Mouse (Mus musculus): Measurements from ENCODE around the gene Klrg2.
A peak's percentile ranks its signal among the peaks of the same experiment; 100 is the strongest.

The Klrg2 gene

DNA sequence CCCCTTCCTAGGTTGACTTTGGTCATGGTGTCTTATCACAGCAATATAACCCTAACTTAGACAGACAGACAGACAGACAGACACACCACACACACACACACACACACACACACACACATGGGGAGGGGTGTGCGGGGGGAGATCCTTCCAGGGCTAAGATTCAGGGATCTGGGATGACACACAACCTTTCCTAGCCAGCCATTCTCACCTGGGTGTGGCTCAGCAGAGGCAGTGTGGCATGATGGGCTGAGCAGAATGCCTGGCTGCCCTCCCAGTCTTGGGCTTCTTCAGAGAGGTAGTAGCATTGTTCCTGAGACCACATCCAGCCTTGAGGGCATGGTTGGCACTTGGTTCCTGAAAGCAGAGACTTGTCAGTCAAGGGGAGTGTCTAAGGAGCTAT lies 7.5 kb downstream of the Klrg2 start:
- no peak for DNase-seq (ENCODE audit: low read depth, low spot score)

GRCm38 (mm10) chr6:38627486-38627885 lies 9.6 kb downstream of the Klrg2 start:
- DNase-seq (ENCODE audit: low read depth, low spot score), result no peak

DNA sequence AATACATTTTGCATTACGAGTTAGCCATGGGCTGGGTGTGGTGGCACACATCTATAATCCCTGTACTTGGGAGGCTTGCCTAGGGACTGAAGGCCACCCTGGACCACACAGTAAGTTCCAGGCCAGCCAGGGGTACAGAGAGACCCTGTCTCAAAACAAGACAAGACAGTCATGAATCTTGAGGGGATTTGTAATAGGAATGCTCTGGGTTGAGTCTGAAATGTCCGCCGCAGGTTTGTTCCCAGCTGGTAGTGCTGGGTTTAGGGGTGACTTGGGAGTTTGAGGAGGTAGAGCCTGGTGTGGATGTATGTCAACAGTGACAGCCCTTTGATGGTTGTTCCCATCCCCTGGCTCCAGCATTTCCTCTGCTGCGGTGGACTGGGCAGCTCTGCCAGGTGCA lies 10.0 kb downstream of the Klrg2 start:
- DNase-seq (ENCODE audit: low read depth, low spot score), result no peak

DNA sequence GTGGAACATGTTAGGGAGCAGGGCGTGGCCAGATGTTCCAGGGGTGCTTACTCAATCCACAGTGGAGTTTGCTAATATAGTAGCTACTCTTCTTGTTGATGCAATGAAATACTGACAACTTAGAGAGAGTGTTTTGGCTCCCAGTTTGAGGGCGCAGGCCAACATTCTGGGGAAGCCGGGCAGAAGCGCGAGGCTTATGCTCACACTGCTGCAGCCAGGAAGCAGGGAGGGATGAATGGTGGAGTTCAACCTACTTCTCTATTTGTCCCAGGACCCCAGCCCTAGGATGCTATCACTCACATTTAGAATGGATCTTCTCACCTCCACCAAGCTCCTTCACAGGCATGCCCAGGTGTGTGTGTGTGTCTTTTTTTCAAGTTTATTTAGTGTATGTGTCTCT lies 11.0 kb downstream of the Klrg2 start:
- no peak for DNase-seq (ENCODE audit: low read depth, low spot score)

- DNase-seq (ENCODE audit: low read depth, low spot score), result peak; percentile 86
Observed at GRCm38 (mm10) chr6:38624439-38624838, 12.6 kb downstream of the Klrg2 start.

- no peak for DNase-seq (ENCODE audit: low read depth, low spot score)
Observed at GRCm38 (mm10) chr6:38623457-38623856, 13.6 kb downstream of the Klrg2 start.

DNA sequence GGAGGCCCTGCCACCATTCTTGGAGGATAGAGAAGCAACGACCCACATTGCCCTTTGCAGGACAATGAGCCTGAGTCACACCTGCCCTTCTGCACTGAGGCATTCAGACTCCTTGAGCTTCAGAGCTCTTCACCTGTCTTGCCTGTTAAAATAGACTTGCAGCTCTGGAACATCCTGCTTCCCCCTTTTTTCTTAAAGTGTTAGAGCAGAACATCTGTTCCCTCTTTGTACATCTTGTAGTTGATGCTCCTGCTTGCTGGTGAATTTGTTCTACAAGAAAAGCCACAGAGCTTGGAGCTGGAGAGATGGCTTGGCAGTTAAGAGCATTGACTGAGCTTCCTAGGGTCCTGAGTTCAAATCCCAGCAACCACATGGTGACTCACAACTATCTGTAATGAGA lies 14.6 kb downstream of the Klrg2 start:
- peak; percentile 61 for DNase-seq (ENCODE audit: low read depth, low spot score)

- no peak for DNase-seq (ENCODE audit: low read depth, low spot score)
Observed at GRCm38 (mm10) chr6:38609892-38610291, 27.1 kb downstream of the Klrg2 start.

DNA sequence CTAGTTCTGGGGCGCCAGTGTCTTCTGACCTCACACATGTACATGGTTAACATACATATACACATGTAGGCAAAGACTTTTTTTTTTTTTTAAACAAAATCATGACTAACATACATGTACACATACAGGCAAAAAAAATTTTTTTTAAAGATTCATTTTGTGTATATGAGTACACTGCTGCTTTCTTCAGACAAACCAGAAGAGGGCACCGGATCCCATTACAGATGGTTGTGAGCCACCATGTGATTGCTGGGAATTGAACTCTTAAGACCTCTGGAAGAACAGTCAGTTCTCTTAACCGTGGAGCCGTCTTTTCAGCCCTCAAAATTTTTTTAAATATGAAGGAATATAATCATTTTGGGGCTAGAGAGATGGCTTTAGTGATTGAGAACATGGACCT lies 39.6 kb downstream of the Klrg2 start:
- DNase-seq (ENCODE audit: low read depth, low spot score), result peak; percentile 19

DNA sequence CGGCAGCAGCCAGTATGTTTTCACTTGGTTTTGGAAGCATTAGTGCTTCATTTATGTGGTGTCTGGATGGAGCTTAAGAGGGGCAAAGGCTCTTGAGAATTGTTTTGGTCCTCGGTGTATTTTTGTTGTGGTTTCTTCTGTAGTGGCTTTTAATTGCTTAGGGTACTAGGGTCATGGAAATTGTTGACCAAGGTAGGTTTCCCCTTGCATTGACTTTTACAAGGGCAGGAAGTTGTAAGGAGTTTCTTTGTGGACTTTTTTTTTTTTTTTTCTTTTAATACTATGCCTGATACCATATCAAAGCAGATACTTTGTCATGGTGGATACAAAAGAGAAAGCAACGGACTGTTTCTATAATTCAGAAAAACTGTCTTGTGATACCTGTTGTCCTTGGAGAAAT lies 55.3 kb downstream of the Klrg2 start:
- no peak for DNase-seq (ENCODE audit: low read depth, low spot score)

- peak; percentile 41 for DNase-seq (ENCODE audit: low read depth, low spot score)
Observed at GRCm38 (mm10) chr6:38580112-38580857, 56.8 kb downstream of the Klrg2 start.

GRCm38 (mm10) chr6:38576096-38576495 lies 60.9 kb downstream of the Klrg2 start:
- no peak for DNase-seq (ENCODE audit: low read depth, low spot score)

Data from brain, adult 2 months (tissue).